Mouse (Mus musculus) ES-E14 (cell line): ENCODE measurements around the gene Cys1. TPM values are rescaled to one million over a fixed set of nuclear protein-coding genes. Genes with fewer than 3 reads are reported as not detected.

ENCODE experiments used
- DNase-seq: peaks from one replicate; pipeline ENCODE4 v3.0.0-alpha.2; 2013; ENCODE audit warnings: low read depth, low spot score
- H3K27ac ChIP-seq: 2 replicates; pipeline ENCODE4 v1.5.1; 2012; ENCODE audit warnings: low read depth, mild to moderate bottlenecking, low read length, moderate library complexity, mixed read lengths; ENCODE audit not compliant: poor library complexity, insufficient read depth, severe bottlenecking
- H3K36me3 ChIP-seq: 2 replicates; pipeline ENCODE4 v1.6.1; 2012; ENCODE audit warnings: mild to moderate bottlenecking, low read length, moderate library complexity, mixed read lengths; ENCODE audit not compliant: control insufficient read depth, poor library complexity, insufficient read depth, severe bottlenecking
- H3K4me1 ChIP-seq, 2 experiments: fragments of 150-350 bp in 1 of 2; sonication (generic) in 1 of 2; 2 replicates each; pipeline ENCODE4 v1.6.1; 2012; ENCODE audit warnings: low read length in 2 of 2, mild to moderate bottlenecking in 1 of 2, mixed read lengths in 1 of 2; ENCODE audit not compliant: control insufficient read depth in 2 of 2, insufficient read depth in 2 of 2, poor library complexity in 1 of 2
- H3K4me3 ChIP-seq, 2 experiments: fragments of 150-350 bp in 1 of 2; sonication (generic) in 1 of 2; 2 replicates each; pipeline ENCODE4 v1.5.1; 2012; ENCODE audit warnings: low read length in 2 of 2, low read depth in 1 of 2, mild to moderate bottlenecking in 1 of 2, mixed read lengths in 1 of 2; ENCODE audit not compliant: insufficient read depth in 1 of 2, poor library complexity in 1 of 2, severe bottlenecking in 1 of 2
- H3K9ac ChIP-seq: 2 replicates; pipeline ENCODE4 v1.6.1; 2012; ENCODE audit warnings: low read depth, mild to moderate bottlenecking, low read length, mixed read lengths; ENCODE audit not compliant: poor library complexity, insufficient read depth, severe bottlenecking
- H3K9me3 ChIP-seq: fragments of 150-350 bp; sonication (generic); 2 replicates; pipeline ENCODE4 v1.6.1; 2012; ENCODE audit warnings: low read depth, mild to moderate bottlenecking, low read length; ENCODE audit not compliant: control insufficient read depth, insufficient read depth
- CHD2 ChIP-seq: IDR thresholded peaks from 2 replicates; pipeline ENCODE4 v1.6.1; 2014; ENCODE audit warnings: mild to moderate bottlenecking, low read depth, low read length, inconsistent platforms
- HCFC1 ChIP-seq: IDR thresholded peaks from 2 replicates; pipeline ENCODE4 v1.6.1; 2012; ENCODE audit warnings: low read length, inconsistent platforms, borderline replicate concordance; ENCODE audit not compliant: insufficient read depth
- MAFK ChIP-seq: IDR thresholded peaks from 2 replicates; pipeline ENCODE4 v1.6.1; 2014; ENCODE audit warnings: mild to moderate bottlenecking, low read depth, low read length, inconsistent platforms; ENCODE audit not compliant: insufficient read depth
- ZC3H11A ChIP-seq: IDR thresholded peaks from 2 replicates; pipeline ENCODE4 v1.6.1; 2012; ENCODE audit warnings: low read depth, mild to moderate bottlenecking, inconsistent platforms, low read length, borderline replicate concordance
- ZNF384 ChIP-seq: IDR thresholded peaks from 2 replicates; pipeline ENCODE4 v1.6.1; 2012; ENCODE audit warnings: low read depth, low read length, inconsistent platforms
- in situ Hi-C, 2 experiments: fragments of 600-800 bp; cut with MboI; formaldehyde crosslinking; loops; one replicate each; pipeline ENCODE4 v1.15.1; 2025; ENCODE audit warnings: low sequenced_read_pairs in 2 of 2, inconsistent platforms in 1 of 2; ENCODE audit not compliant: unreplicated experiment in 2 of 2
- total RNA-seq: library from RNA; depleted of rRNA; stranded (reverse); fragments of 300-350 nt; gene quantifications from 2 replicates; pipeline ENCODE4 v1.2.3, GENCODE M21; 2012; rRNA removed

The Cys1 gene
- total RNA-seq, 1 experiment, result not detected

DNA sequence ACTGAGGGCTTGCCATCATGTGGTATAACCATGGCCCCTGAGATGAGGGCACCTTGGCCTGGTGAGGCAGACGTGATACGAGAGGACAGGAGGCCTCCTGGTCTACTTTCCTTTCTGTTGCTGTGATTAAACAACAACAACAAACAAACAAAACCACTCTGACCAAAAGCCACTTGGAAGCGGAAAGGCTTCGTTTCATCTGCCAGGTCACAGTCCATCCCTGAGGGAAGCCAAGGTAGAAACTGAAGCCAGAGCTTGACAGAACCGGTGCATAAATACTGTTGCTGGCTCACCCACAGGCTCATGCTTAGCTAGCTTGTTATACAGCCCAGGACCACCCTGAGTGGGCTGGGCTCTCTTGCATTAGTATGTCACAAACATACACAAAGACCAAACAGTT lies 55.2 kb downstream of the Cys1 start:
- in situ Hi-C loops, result no loop called here
- no peaks in the 10 kb centered on the region for H3K9me3 ChIP-seq
- H3K36me3 ChIP-seq, result no peaks in the 10 kb centered on the region
- no peak overlapping the region for H3K27ac ChIP-seq
- no peak overlapping the region for H3K9ac ChIP-seq
- H3K4me3 ChIP-seq, result no peak overlapping the region
- no peak for DNase-seq
- TF ChIP-seq ZNF384 (no peak), ZC3H11A (no peak), MAFK (no peak), CHD2 (no peak), HCFC1 (no peak)
- no peaks in the 10 kb centered on the region for H3K4me1 ChIP-seq

DNA sequence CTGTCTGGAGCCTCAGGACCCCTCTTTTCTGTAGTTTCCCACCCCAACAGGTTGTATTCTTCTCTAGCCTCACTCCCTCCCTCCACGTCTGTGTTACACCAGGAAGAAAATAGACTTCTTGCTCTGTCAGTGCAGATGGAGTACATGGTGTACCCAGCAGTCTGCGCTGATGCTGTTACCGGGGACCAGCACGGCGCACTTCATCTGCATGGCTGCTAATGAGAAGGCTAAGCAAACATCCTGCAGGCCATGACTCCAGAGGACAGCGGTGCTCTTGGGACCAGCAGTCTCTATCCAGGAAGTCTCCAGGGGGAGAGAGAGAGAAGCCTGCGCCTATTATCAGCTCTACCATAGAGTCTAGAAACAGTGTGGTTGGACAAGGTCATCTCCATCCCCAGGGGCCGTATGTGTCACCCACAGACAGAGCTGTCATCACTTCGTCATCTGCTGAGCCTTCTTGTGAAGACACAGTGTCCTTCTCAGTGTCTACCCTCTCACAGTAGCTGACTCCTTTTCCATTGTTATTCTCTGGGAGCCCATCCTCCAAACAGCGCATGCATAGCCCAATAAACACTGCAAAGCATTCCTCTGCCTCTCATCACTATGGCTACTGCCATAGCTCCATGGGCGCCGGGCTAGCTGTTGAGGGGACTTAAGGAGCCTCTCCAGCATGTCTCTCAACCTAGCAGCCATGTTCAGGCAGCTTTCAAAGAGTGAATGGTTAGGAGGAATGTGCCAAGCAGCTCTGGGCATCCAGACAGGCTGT lies 57.9 kb downstream of the Cys1 start:
- Histone ChIP-seq H3K4me1 (no peaks in the 10 kb centered on the region), H3K27ac (no peak overlapping the region), H3K36me3 (no peaks in the 10 kb centered on the region), H3K4me3 (no peak overlapping the region), H3K9me3 (no peaks in the 10 kb centered on the region), H3K9ac (no peak overlapping the region)
- in situ Hi-C loops, result no loop called here
- TF ChIP-seq CHD2, result no peak
- TF ChIP-seq HCFC1, result no peak
- TF ChIP-seq ZNF384, result no peak
- no peak for TF ChIP-seq MAFK
- no peak for TF ChIP-seq ZC3H11A
- DNase-seq, result no peak

- Histone ChIP-seq H3K9ac (no peak overlapping the region), H3K4me1 (no peaks in the 10 kb centered on the region), H3K9me3 (no peaks in the 10 kb centered on the region), H3K36me3 (no peaks in the 10 kb centered on the region), H3K27ac (no peak overlapping the region), H3K4me3 (no peak overlapping the region)
- no peak for DNase-seq
- TF ChIP-seq MAFK (no peak), HCFC1 (no peak), ZC3H11A (no peak), ZNF384 (no peak), CHD2 (no peak)
- in situ Hi-C loops, result no loop called here
Observed at GRCm38 (mm10) chr12:24619436-24619835, 62.2 kb downstream of the Cys1 start.

Other genes starting within 250 kb of the Cys1 start
- 27.7 and 31.8 TPM in 2 replicates for gene Taf1b, start 183.5 kb downstream of the Cys1 start, total RNA-seq
- 4.6 and 6.0 TPM in 2 replicates for gene Grhl1, start 109.5 kb downstream of the Cys1 start, total RNA-seq
- gene Klf11, start 30.5 kb downstream of the Cys1 start, total RNA-seq, result 7.3 and 9.7 TPM in 2 replicates
- 98.6 and 112 TPM in 2 replicates for gene Rrm2, start 26.4 kb upstream of the Cys1 start, total RNA-seq
- gene Mboat2, start 149.1 kb upstream of the Cys1 start, total RNA-seq, result 16.0 and 29.5 TPM in 2 replicates